Mouse (Mus musculus): ENCODE data around the gene Arhgap4. TPM values are rescaled to one million over a fixed set of nuclear protein-coding genes. Genes with fewer than 3 reads are reported as not detected.

Gene Arhgap4
- polyA plus RNA-seq, 1 experiment from 2014 or later, result 1.7 TPM

- no peak overlapping the region for H3K9ac ChIP-seq
- no peak overlapping the region for H3K4me3 ChIP-seq
- no peaks in the 10 kb centered on the region for H3K27me3 ChIP-seq
- no peak overlapping the region for H3K4me2 ChIP-seq
- H3K9me3 ChIP-seq (replicated peaks), result no peaks in the 10 kb centered on the region
- no peaks in the 10 kb centered on the region for H3K4me1 ChIP-seq
- H3K36me3 ChIP-seq (ENCODE audit: poor library complexity, severe bottlenecking), result peaks cover 99% of the 10 kb centered on the region
- ATAC-seq, result peak; percentile 44; the same call in 1 of the 2 replicates
- no peak overlapping the region for H3K27ac ChIP-seq
- 38% methylated on average over 4 of the region's 4 CpGs for WGBS
Measured at GRCm38 (mm10) chrX:73948647-73949046, 27.0 kb upstream of the Arhgap4 start.

- Histone ChIP-seq H3K4me1 (no peaks in the 10 kb centered on the region), H3K9ac (no peak overlapping the region), H3K4me3 (no peak overlapping the region), H3K9me3 (replicated peaks) (no peaks in the 10 kb centered on the region), H3K4me2 (no peak overlapping the region), H3K27me3 (no peaks in the 10 kb centered on the region), H3K27ac (no peak overlapping the region), H3K36me3 (ENCODE audit: poor library complexity, severe bottlenecking) (peaks cover 99% of the 10 kb centered on the region)
- ATAC-seq, result no peak
- 87% methylated on average over 6 of the region's 6 CpGs for WGBS
Measured at GRCm38 (mm10) chrX:73946896-73947295, 25.2 kb upstream of the Arhgap4 start.

GRCm38 (mm10) chrX:73942294-73942693, 20.6 kb upstream of the Arhgap4 start:
- H3K36me3 ChIP-seq (ENCODE audit: poor library complexity, severe bottlenecking), result peaks cover 63% of the 10 kb centered on the region
- no peak for ATAC-seq

GRCm38 (mm10) chrX:73941860-73942259, 20.2 kb upstream of the Arhgap4 start:
- H3K27me3 ChIP-seq, result no peaks in the 10 kb centered on the region
- H3K9ac ChIP-seq, result no peak overlapping the region
- peaks cover 58% of the 10 kb centered on the region for H3K36me3 ChIP-seq (ENCODE audit: poor library complexity, severe bottlenecking)
- no peak overlapping the region for H3K27ac ChIP-seq
- no peak overlapping the region for H3K4me2 ChIP-seq
- whole genome bisulfite sequencing, result 86% methylated on average over 2 of the region's 2 CpGs
- H3K4me1 ChIP-seq, result no peaks in the 10 kb centered on the region
- ATAC-seq, result no peak
- H3K4me3 ChIP-seq, result no peak overlapping the region
- no peaks in the 10 kb centered on the region for H3K9me3 ChIP-seq (replicated peaks)

More at GRCm38 (mm10) chrX:73942294-73942693, 20.6 kb upstream of the Arhgap4 start:
- Histone ChIP-seq H3K9ac (no peak overlapping the region), H3K4me1 (no peaks in the 10 kb centered on the region), H3K27me3 (no peaks in the 10 kb centered on the region), H3K27ac (no peak overlapping the region), H3K4me2 (no peak overlapping the region), H3K9me3 (replicated peaks) (no peaks in the 10 kb centered on the region), H3K4me3 (no peak overlapping the region)
- WGBS, result 76% methylated on average over 2 of the region's 2 CpGs

GRCm38 (mm10) chrX:73931871-73932270, 10.2 kb upstream of the Arhgap4 start:
- Histone ChIP-seq H3K9me3 (replicated peaks) (no peaks in the 10 kb centered on the region), H3K4me2 (no peak overlapping the region), H3K9ac (no peak overlapping the region), H3K36me3 (ENCODE audit: poor library complexity, severe bottlenecking) (no peaks in the 10 kb centered on the region), H3K4me3 (no peak overlapping the region), H3K27ac (no peak overlapping the region), H3K4me1 (no peaks in the 10 kb centered on the region), H3K27me3 (no peaks in the 10 kb centered on the region)
- 82% methylated on average over 2 of the region's 2 CpGs for WGBS
- no peak for ATAC-seq

- peak; percentile 53; the same call in 1 of the 2 replicates for ATAC-seq
- no peaks in the 10 kb centered on the region for H3K36me3 ChIP-seq (ENCODE audit: poor library complexity, severe bottlenecking)
- H3K9me3 ChIP-seq (replicated peaks), result no peaks in the 10 kb centered on the region
- H3K27ac ChIP-seq, result no peak within 1 kb of the TSS
- no peak within 1 kb of the TSS for H3K4me3 ChIP-seq
- 39% methylated on average over 17 of the region's 17 CpGs for WGBS
- no peaks in the 10 kb centered on the region for H3K27me3 ChIP-seq
- no peak within 1 kb of the TSS for H3K9ac ChIP-seq
- no peaks in the 10 kb centered on the region for H3K4me1 ChIP-seq
- peak within 1 kb of the TSS; percentile 32 for H3K4me2 ChIP-seq
Measured at GRCm38 (mm10) chrX:73930402-73931062, 8.9 kb upstream of the Arhgap4 start, which contains the start of gene Renbp. Gene Renbp (minus strand): TSS chrX:73930850.

- H3K36me3 ChIP-seq (ENCODE audit: poor library complexity, severe bottlenecking), result peaks cover 25% of the 10 kb centered on the region; the same call in 1 of the 2 replicates
- H3K9me3 ChIP-seq (replicated peaks), result no peaks in the 10 kb centered on the region
- H3K4me1 ChIP-seq, result peaks cover 8% of the 10 kb centered on the region
- H3K4me2 ChIP-seq, result peak overlapping the region; percentile 67
- 80% methylated on average over 8 of the region's 8 CpGs for WGBS
- ATAC-seq, result no peak
- H3K27me3 ChIP-seq, result no peaks in the 10 kb centered on the region
- peak overlapping the region; percentile 54 for H3K9ac ChIP-seq
- H3K4me3 ChIP-seq, result peak overlapping the region; percentile 56
- H3K27ac ChIP-seq, result no peak overlapping the region
Measured at GRCm38 (mm10) chrX:73922550-73922882, 846 bp upstream of the Arhgap4 start.

- Histone ChIP-seq H3K27me3 (no peaks in the 10 kb centered on the region), H3K27ac (peak overlapping the region; percentile 61), H3K9me3 (replicated peaks) (no peaks in the 10 kb centered on the region), H3K4me3 (peak overlapping the region; percentile 56), H3K4me1 (peaks cover 8% of the 10 kb centered on the region), H3K36me3 (ENCODE audit: poor library complexity, severe bottlenecking) (peaks cover 35% of the 10 kb centered on the region; the same call in 1 of the 2 replicates), H3K9ac (peak overlapping the region; percentile 75), H3K4me2 (peak overlapping the region; percentile 67)
- peak; percentile 58 for ATAC-seq
- WGBS, result 28% methylated on average over 34 of the region's 34 CpGs
Measured at GRCm38 (mm10) chrX:73921285-73921822, 316 bp downstream of the Arhgap4 start.

GRCm38 (mm10) chrX:73918631-73919030, 3.0 kb downstream of the Arhgap4 start:
- peaks cover 35% of the 10 kb centered on the region; the same call in 1 of the 2 replicates for H3K36me3 ChIP-seq (ENCODE audit: poor library complexity, severe bottlenecking)
- no peaks in the 10 kb centered on the region for H3K9me3 ChIP-seq (replicated peaks)
- no peak for ATAC-seq
- H3K4me1 ChIP-seq, result peaks cover 11% of the 10 kb centered on the region
- H3K27me3 ChIP-seq, result no peaks in the 10 kb centered on the region
- no peak overlapping the region for H3K4me3 ChIP-seq
- WGBS, result 90% methylated on average over 5 of the region's 5 CpGs
- H3K9ac ChIP-seq, result no peak overlapping the region
- no peak overlapping the region for H3K4me2 ChIP-seq
- H3K27ac ChIP-seq, result no peak overlapping the region

GRCm38 (mm10) chrX:73916945-73917344, 4.7 kb downstream of the Arhgap4 start:
- H3K27ac ChIP-seq, result no peak overlapping the region
- no peak for ATAC-seq
- H3K36me3 ChIP-seq (ENCODE audit: poor library complexity, severe bottlenecking), result peaks cover 35% of the 10 kb centered on the region; the same call in 1 of the 2 replicates
- H3K4me3 ChIP-seq, result no peak overlapping the region
- H3K9ac ChIP-seq, result no peak overlapping the region
- WGBS, result 71% methylated on average over 8 of the region's 8 CpGs
- H3K4me1 ChIP-seq, result peaks cover 11% of the 10 kb centered on the region
- no peaks in the 10 kb centered on the region for H3K9me3 ChIP-seq (replicated peaks)
- no peaks in the 10 kb centered on the region for H3K27me3 ChIP-seq
- no peak overlapping the region for H3K4me2 ChIP-seq

GRCm38 (mm10) chrX:73914827-73915703, 6.6 kb downstream of the Arhgap4 start:
- WGBS, result 24% methylated on average over 31 of the region's 31 CpGs
- Histone ChIP-seq H3K4me1 (peaks cover 8% of the 10 kb centered on the region; the same call in 1 of the 2 replicates), H3K4me3 (peak overlapping the region; percentile 19), H3K27me3 (no peaks in the 10 kb centered on the region), H3K27ac (peak overlapping the region; percentile 75), H3K9me3 (replicated peaks) (no peaks in the 10 kb centered on the region), H3K36me3 (ENCODE audit: poor library complexity, severe bottlenecking) (peaks cover 35% of the 10 kb centered on the region; the same call in 1 of the 2 replicates), H3K4me2 (peak overlapping the region; percentile 51), H3K9ac (0 out of 2 replicates have a peak overlapping the region, but pooled peaks have one; percentile 26)
- peak; percentile 97 for ATAC-seq

- peaks cover 6% of the 10 kb centered on the region; the same call in 1 of the 2 replicates for H3K4me1 ChIP-seq
- 83% methylated on average over 2 of the region's 2 CpGs for WGBS
- no peak overlapping the region for H3K27ac ChIP-seq
- H3K9me3 ChIP-seq (replicated peaks), result no peaks in the 10 kb centered on the region
- no peak overlapping the region for H3K9ac ChIP-seq
- H3K4me2 ChIP-seq, result no peak overlapping the region
- no peak for ATAC-seq
- 0 out of 2 replicates have a peak, but pooled peaks cover under 1% of the 10 kb centered on the region for H3K36me3 ChIP-seq (ENCODE audit: poor library complexity, severe bottlenecking)
- H3K27me3 ChIP-seq, result no peaks in the 10 kb centered on the region
- no peak overlapping the region for H3K4me3 ChIP-seq
Measured at GRCm38 (mm10) chrX:73911588-73911987, 10.1 kb downstream of the Arhgap4 start.
